Mouse (Mus musculus) embryonic fibroblast, embryonic 13.5 days (primary cell): ENCODE data around the gene Ldlrad3.

Experiments used
- CTCF ChIP-seq: IDR thresholded peaks from 2 replicates; pipeline ENCODE4 v1.5.1; 2011; ENCODE audit warnings: mild to moderate bottlenecking, control low read depth, low read length, moderate library complexity, borderline replicate concordance; ENCODE audit not compliant: insufficient read depth
- POLR2A ChIP-seq: IDR thresholded peaks from 2 replicates; pipeline ENCODE4 v1.6.1; 2011; ENCODE audit warnings: low read depth, mild to moderate bottlenecking, control low read depth, low read length, moderate library complexity

DNA sequence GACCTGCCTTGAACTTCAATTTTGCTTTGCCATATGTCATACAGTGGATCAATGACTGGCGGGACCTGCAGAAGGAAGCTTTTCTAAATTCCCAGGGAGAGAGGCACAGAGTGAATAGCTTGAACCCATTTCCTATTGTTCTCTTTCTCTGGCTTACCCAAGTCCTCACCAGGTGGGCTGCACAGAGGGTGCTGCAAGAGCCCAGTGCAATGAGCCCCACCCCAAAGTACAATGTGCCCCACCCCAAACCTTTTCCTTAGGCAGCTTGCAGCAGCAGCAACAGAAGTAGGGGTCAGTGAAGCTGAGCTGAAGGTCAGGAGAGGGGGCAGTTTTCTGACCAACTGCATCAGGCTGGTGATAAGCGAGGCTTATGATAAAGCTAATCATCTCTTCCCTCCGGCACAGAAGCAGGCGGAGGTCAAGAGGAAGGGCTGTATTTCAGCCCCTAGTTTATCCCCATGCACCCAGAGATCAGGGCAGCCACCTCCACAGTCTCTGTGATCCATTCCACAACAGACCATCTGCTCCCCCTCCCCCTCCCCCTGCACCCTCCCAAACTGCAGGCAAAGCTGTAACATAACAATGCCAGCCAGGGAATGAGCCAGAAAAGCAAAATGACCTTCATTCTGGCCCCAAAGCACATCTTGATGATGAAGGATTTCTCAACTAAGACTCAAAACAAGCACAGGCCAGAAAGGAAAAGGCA lies 64.6 kb downstream of the Ldlrad3 start:
- TF ChIP-seq CTCF (no peak), POLR2A (no peak)
